Mouse (Mus musculus) cerebellum, adult 2 months (tissue): Measurements from ENCODE around the gene Casp8. TPM values are rescaled to one million over a fixed set of nuclear protein-coding genes. Genes with fewer than 3 reads are reported as not detected.

ENCODE experiments used
- DNase-seq, 2 experiments: peaks; one replicate each; pipeline ENCODE4 v3.0.0; 2021
- H3K27ac ChIP-seq: fragments of 200-500 bp; 2 replicates; pipeline ENCODE4 v1.5.1; 2012; ENCODE audit warnings: low read length, control low read depth, inconsistent platforms; ENCODE audit not compliant: insufficient read depth
- H3K27me3 ChIP-seq: fragments of 200-500 bp; 2 replicates; pipeline ENCODE4 v1.6.1; 2012; ENCODE audit warnings: inconsistent platforms, mild to moderate bottlenecking, low read length, moderate library complexity; ENCODE audit not compliant: control insufficient read depth, insufficient read depth
- H3K4me1 ChIP-seq: fragments of 200-500 bp; 2 replicates; pipeline ENCODE4 v1.6.1; 2011; ENCODE audit warnings: low read length; ENCODE audit not compliant: control insufficient read depth, insufficient read depth
- H3K4me3 ChIP-seq: fragments of 200-500 bp; replicated peaks from 2 replicates; pipeline ENCODE3; 2011; ENCODE audit warnings: mild to moderate bottlenecking, low read depth, low read length, control low read depth; ENCODE audit not compliant: insufficient read depth
- CTCF ChIP-seq: fragments of 200-500 bp; IDR thresholded peaks from 2 replicates; pipeline ENCODE4 v1.5.1; 2011; ENCODE audit warnings: low read depth, mild to moderate bottlenecking, control low read depth, low read length, moderate library complexity, borderline replicate concordance; ENCODE audit not compliant: insufficient read depth
- POLR2A ChIP-seq: fragments of 200-500 bp; IDR thresholded peaks from 2 replicates; pipeline ENCODE4 v1.6.1; 2011; ENCODE audit warnings: low read length, control low read depth, borderline replicate concordance; ENCODE audit not compliant: insufficient read depth
- WGBS: fragments of 180-500 bp; shearing (Covaris S2); methylation state at CpG from one replicate; pipeline ENCODE4 v1.1.7; 2018; 5-methylcytosine and 5-hydroxymethylcytosine counted together
- polyA plus RNA-seq: library from polyadenylated mRNA; depleted of rRNA; stranded (reverse); fragments of >200 nt; gene quantifications from 2 replicates; pipeline ENCODE4 v1.2.3, GENCODE M21; 2012

Gene Casp8
- polyA plus RNA-seq, 1 experiment, result 1.6 TPM

GRCm38 (mm10) chr1:58769701-58770100 is 25.5 kb upstream of the Casp8 start:
- no peak overlapping the region for H3K4me3 ChIP-seq
- H3K27me3 ChIP-seq, result no peaks in the 10 kb centered on the region
- no peaks in the 10 kb centered on the region for H3K4me1 ChIP-seq
- H3K27ac ChIP-seq, result no peak overlapping the region
- WGBS, result 57% methylated on average over 9 of the region's 9 CpGs
- TF ChIP-seq POLR2A (no peak), CTCF (no peak)
- DNase-seq, result no peak

DNA sequence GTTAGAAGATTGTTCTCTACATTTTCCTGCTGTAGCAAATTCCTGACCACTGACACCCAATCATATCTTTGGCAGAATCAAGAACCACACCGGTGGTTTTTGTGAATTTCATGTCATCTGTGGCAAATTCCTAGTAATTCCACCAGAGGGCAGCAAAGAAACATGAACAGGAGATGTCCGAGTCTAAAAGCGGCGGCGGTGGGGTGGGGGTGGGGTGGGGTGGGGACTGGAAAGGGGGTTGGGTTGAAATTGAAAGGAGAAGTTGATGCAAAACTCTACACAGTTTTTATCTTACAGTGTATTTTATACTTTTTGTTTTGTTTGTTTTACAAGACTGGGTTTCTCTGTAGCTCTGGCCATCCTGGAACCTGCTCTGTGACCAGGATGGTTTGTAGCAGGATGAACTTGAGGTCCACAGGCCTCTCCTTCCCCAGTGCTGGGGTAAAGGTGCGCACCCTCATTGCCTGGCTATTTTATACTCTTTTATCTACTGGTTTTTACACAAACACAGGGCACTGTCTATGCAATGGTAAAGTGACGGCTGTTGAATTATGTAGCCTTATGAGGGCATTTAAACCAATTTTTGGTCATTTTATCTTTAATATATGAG is 25.0 kb upstream of the Casp8 start:
- peak in 1 of 2 experiments; percentile 50 for DNase-seq
- H3K4me3 ChIP-seq, result no peak overlapping the region
- TF ChIP-seq POLR2A, result no peak
- peak; percentile 31; the same call in 1 of the 2 replicates for TF ChIP-seq CTCF
- H3K4me1 ChIP-seq, result no peaks in the 10 kb centered on the region
- 27% methylated on average over 7 of the region's 7 CpGs for WGBS
- H3K27me3 ChIP-seq, result no peaks in the 10 kb centered on the region
- no peak overlapping the region for H3K27ac ChIP-seq

DNA sequence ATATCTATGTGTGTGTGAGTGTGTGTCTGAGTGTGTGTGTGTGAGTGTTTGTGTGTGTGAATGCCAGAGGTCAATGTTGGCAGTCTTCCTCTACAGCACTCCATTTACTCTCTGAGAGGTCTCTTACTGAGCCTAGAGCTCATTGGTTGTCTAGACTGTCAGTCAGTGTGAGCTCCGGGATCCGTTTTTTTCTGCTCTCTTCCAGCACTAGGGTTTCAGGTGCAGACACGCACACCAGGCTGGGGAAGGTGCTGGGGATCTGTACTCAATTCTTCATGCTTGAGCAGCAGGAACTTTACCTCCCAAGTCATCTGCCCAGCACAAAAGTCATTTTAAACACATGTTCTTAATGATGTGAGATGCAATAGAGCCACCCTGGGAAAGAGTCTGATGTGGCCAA is 23.1 kb upstream of the Casp8 start:
- H3K4me3 ChIP-seq, result no peak overlapping the region
- WGBS, result 75% methylated on average over 3 of the region's 3 CpGs
- no peak overlapping the region for H3K27ac ChIP-seq
- DNase-seq, result no peak
- no peaks in the 10 kb centered on the region for H3K27me3 ChIP-seq
- no peak for TF ChIP-seq CTCF
- no peak for TF ChIP-seq POLR2A
- H3K4me1 ChIP-seq, result no peaks in the 10 kb centered on the region

DNA sequence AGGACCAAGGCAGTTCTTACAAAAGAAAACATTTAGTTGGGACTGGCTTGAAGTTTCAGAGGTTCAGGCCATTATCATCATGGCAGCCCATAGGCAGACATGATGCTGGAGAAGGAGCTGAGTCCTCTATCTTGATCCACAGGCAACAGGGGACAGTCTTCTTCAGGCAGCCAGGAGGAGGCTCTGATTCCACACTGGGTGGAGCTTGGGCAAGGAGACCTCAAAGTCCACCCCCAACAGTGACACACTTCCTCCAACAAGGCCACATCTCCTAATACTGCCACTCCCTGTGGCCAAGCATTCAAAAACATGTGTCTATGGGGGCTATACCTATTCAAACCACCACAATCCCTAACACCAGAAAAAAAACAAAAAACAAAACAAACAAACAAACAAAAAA is 21.9 kb upstream of the Casp8 start:
- H3K4me3 ChIP-seq, result no peak overlapping the region
- DNase-seq, result no peak
- H3K4me1 ChIP-seq, result no peaks in the 10 kb centered on the region
- H3K27me3 ChIP-seq, result no peaks in the 10 kb centered on the region
- no peak overlapping the region for H3K27ac ChIP-seq
- TF ChIP-seq POLR2A, result no peak
- TF ChIP-seq CTCF, result no peak

DNA sequence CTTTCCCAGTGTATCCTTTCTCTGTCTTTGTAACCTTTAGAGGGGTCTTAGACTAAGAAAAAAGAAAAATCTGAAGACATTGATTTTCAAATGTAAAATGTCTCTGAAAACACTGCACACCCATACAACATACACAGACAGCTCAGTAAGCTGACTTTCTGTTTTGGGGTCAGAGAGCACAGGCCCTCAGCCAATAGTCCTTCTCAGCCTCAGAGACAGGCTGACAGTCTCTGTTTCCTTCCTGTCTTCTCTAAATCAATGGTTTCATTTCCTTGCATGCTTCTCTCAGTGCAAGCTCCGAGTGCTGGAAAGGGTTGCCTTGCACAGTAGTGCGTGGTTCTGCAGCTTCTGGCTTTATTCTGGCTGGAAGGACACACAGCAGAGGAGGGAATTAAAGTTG is 21.3 kb upstream of the Casp8 start:
- Histone ChIP-seq H3K4me1 (no peaks in the 10 kb centered on the region), H3K4me3 (no peak overlapping the region), H3K27ac (no peak overlapping the region), H3K27me3 (no peaks in the 10 kb centered on the region)
- no peak for DNase-seq
- WGBS, result 44% methylated on average over 2 of the region's 2 CpGs
- TF ChIP-seq POLR2A (no peak), CTCF (no peak)

DNA sequence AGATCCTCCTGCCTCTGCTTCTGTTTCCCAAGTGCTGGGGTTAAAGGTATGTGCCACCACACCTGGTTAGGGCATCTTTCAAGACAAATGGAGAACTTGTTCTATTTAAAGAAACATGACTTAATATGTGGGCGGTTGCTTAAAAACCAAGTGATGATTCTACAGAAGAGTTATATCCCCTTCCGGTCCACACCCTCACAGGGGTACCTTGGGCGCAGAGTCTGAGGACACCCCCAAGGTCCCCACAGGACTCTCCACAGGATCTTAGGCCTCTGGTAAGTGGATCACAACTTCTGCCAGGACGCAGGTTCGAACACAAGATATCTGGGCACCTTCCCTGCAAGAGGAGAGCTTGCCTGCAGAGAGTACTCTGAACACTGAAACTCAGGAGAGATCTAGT is 19.8 kb upstream of the Casp8 start:
- TF ChIP-seq CTCF (no peak), POLR2A (no peak)
- no peak for DNase-seq
- WGBS, result 97% methylated on average over 5 of the region's 5 CpGs
- Histone ChIP-seq H3K27me3 (no peaks in the 10 kb centered on the region), H3K4me1 (no peaks in the 10 kb centered on the region), H3K27ac (no peak overlapping the region), H3K4me3 (no peak overlapping the region)

DNA sequence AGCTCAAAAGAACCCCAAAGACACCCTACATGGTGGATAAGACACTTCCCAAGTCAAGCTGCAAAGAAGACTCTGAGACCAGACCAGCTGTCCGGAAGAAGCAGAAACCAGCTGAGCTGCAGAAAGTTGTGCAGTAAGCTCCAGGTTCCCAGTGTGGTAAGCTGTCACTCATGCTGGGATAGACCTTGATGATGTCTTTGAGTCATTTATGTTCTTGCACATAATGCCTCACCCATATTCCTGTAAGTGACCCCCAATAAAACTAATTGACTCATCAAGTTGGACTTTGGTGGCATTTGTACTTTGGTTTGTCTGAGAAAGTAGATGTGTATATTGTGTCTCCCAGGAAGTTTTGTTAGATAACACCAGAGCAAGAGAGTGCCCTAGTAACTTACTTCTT is 17.6 kb upstream of the Casp8 start:
- no peak overlapping the region for H3K27ac ChIP-seq
- no peak overlapping the region for H3K4me3 ChIP-seq
- no peaks in the 10 kb centered on the region for H3K4me1 ChIP-seq
- DNase-seq, result no peak
- no peaks in the 10 kb centered on the region for H3K27me3 ChIP-seq
- 97% methylated on average over 1 of the region's 1 CpGs for WGBS
- TF ChIP-seq POLR2A (no peak), CTCF (no peak)

DNA sequence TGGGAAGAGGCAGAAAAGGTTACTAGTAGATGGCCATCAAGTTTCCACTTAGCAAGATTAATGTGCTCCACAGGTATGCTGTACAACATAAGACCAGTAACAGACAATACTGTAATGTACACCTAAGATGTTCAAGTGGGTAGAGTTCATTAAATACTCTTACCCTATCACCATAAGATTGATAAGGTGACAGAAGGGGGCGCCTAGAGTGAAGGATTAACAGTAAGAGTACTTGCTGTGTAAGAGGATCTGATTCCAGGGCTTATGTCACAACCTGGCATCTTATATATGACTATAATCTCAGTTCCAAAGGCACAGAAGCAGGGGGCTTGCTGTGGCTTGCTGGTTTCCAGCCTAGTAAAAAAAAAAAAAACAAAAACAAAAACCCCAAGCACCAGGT is 16.9 kb upstream of the Casp8 start:
- Histone ChIP-seq H3K27me3 (no peaks in the 10 kb centered on the region), H3K4me1 (no peaks in the 10 kb centered on the region), H3K4me3 (no peak overlapping the region), H3K27ac (no peak overlapping the region)
- TF ChIP-seq POLR2A, result no peak
- no peak for TF ChIP-seq CTCF
- DNase-seq, result no peak
- 16% methylated on average over 1 of the region's 1 CpGs for WGBS

- H3K4me1 ChIP-seq, result no peaks in the 10 kb centered on the region
- 92% methylated on average over 2 of the region's 2 CpGs for WGBS
Measured at GRCm38 (mm10) chr1:58786276-58786675, 8.9 kb upstream of the Casp8 start.

More at GRCm38 (mm10) chr1:58786276-58786675, 8.9 kb upstream of the Casp8 start:
- DNase-seq, result no peak
- Histone ChIP-seq H3K27me3 (no peaks in the 10 kb centered on the region), H3K4me3 (no peak overlapping the region), H3K27ac (no peak overlapping the region)
- TF ChIP-seq POLR2A (no peak), CTCF (no peak)
